Mouse (Mus musculus) testis, adult 2 months (tissue): Measurements from ENCODE around the gene Insyn1.

Source experiments
- CTCF ChIP-seq: fragments of 200-500 bp; IDR thresholded peaks from 2 replicates; pipeline ENCODE4 v1.5.1; 2012; ENCODE audit warnings: low read depth, mild to moderate bottlenecking, inconsistent platforms, low read length, moderate library complexity; ENCODE audit not compliant: control insufficient read depth, insufficient read depth, insufficient replicate concordance
- POLR2A ChIP-seq: fragments of 200-500 bp; IDR thresholded peaks from 2 replicates; pipeline ENCODE4 v1.6.1; 2012; ENCODE audit warnings: low read depth, mild to moderate bottlenecking, inconsistent platforms, low read length, moderate library complexity; ENCODE audit not compliant: control insufficient read depth

- TF ChIP-seq CTCF (no peak), POLR2A (no peak)
Measured at GRCm38 (mm10) chr9:58527841-58528240, 39.4 kb downstream of the Insyn1 start.
